Mouse (Mus musculus) small intestine, adult 2 months (tissue): ENCODE measurements around the gene Tyw1.

Experiments
- CTCF ChIP-seq: fragments of 200-500 bp; IDR thresholded peaks from 2 replicates; pipeline ENCODE4 v1.5.1; 2012; ENCODE audit warnings: low read depth, mild to moderate bottlenecking, control low read depth, inconsistent platforms, low read length, moderate library complexity, mixed read lengths; ENCODE audit not compliant: insufficient replicate concordance, insufficient read length; ENCODE audit errors: extremely low read depth
- POLR2A ChIP-seq: fragments of 200-500 bp; IDR thresholded peaks from 2 replicates; pipeline ENCODE4 v1.6.1; 2012; ENCODE audit warnings: low read depth, mild to moderate bottlenecking, control low read depth, inconsistent platforms, low read length, moderate library complexity

DNA sequence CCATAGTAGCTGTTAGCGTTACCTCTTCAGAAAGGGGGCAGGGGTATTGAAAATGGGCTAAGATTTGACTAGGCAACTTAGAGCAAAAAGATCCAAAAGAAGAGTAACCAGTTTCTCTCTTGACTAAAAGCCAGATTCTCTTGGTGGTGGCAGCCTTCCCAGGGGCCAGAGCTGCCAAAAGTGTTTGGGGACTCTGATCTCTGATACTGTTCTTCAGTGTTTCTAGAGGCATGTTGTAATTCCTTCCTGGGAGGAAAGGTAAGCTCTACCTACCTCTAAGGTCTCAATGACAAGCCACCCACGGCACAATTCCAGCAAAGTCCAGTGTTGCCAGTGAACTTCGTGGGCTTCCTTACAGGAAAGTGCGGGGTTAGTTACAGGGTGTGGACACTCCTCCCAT is 38.0 kb upstream of the Tyw1 start:
- no peak for TF ChIP-seq CTCF
- no peak for TF ChIP-seq POLR2A
